Mouse (Mus musculus): Measurements from ENCODE around the gene Chrnd. TPM values are rescaled to one million over a fixed set of nuclear protein-coding genes. Genes with fewer than 3 reads are reported as not detected.
A peak's percentile ranks its signal among the peaks of the same experiment; 100 is the strongest.

The Chrnd gene
- polyA plus RNA-seq, 1 experiment from 2014 or later = not detected

- H3K27me3 ChIP-seq (ENCODE audit: control insufficient read depth, insufficient read depth, low read length) = peaks cover 69% of the 10 kb centered on the region
- H3K4me2 ChIP-seq (replicated peaks; ENCODE audit: low read depth, low read length) = peak overlapping the region; percentile 57
- H3K36me3 ChIP-seq (ENCODE audit: control insufficient read depth, insufficient read depth, low read length) = no peaks in the 10 kb centered on the region
- WGBS = 1% methylated on average over 51 of the region's 56 CpGs
- 0 out of 2 replicates have a peak, but pooled peaks cover 4% of the 10 kb centered on the region for H3K4me1 ChIP-seq (ENCODE audit: control insufficient read depth, insufficient read depth, low read length)
- no peak overlapping the region for H3K27ac ChIP-seq (ENCODE audit: low read length)
- H3K4me3 ChIP-seq (ENCODE audit: low read depth, low read length) = peak overlapping the region; percentile 36
- peak; percentile 14; the same call in 1 of the 2 replicates for ATAC-seq (ENCODE audit: insufficient number of reproducible peaks, insufficient read depth, low FRiP score, low read depth)
- H3K9ac ChIP-seq (replicated peaks; ENCODE audit: low read depth, low read length) = no peak overlapping the region
- H3K9me3 ChIP-seq (ENCODE audit: control insufficient read depth, low read depth, low read length) = no peaks in the 10 kb centered on the region
These were observed 34.7 kb upstream of the Chrnd start for GRCm38 (mm10) chr1:87155531-87156198.

DNA sequence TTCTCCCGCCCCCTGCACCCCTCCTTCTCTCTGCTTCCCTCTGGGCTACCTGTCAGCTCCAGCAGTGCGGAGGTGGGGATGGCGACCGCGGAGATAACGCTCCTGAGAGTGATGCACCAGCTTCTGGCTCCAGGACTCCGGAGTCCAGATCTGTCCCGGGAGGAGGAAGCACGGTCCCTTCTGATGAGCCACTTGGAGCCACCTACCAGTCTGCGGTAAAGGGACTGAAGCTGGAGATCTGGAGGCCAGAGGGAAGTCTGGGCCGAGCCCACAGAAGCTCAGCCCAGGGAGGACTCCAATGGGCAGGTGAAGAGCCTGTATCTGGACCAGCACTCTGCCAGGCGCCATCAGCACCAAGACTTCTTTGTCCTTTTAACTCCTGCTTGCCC is 34.2 kb upstream of the Chrnd start, which contains the start of gene Ecel1:
Gene Ecel1 (minus strand): TSS at position 323 of the 389 bp plus-strand sequence.
- H3K9ac ChIP-seq (replicated peaks; ENCODE audit: low read depth, low read length) = no peak within 1 kb of the TSS
- peak within 1 kb of the TSS; percentile 57 for H3K4me2 ChIP-seq (replicated peaks; ENCODE audit: low read depth, low read length)
- WGBS = 3% methylated on average over 11 of the region's 12 CpGs
- no peak for ATAC-seq (ENCODE audit: insufficient number of reproducible peaks, insufficient read depth, low FRiP score, low read depth)
- peaks cover 65% of the 10 kb centered on the region for H3K27me3 ChIP-seq (ENCODE audit: control insufficient read depth, insufficient read depth, low read length)
- no peaks in the 10 kb centered on the region for H3K9me3 ChIP-seq (ENCODE audit: control insufficient read depth, low read depth, low read length)
- no peak within 1 kb of the TSS for H3K27ac ChIP-seq (ENCODE audit: low read length)
- peak within 1 kb of the TSS; percentile 36 for H3K4me3 ChIP-seq (ENCODE audit: low read depth, low read length)
- no peaks in the 10 kb centered on the region for H3K36me3 ChIP-seq (ENCODE audit: control insufficient read depth, insufficient read depth, low read length)
- 0 out of 2 replicates have a peak, but pooled peaks cover 4% of the 10 kb centered on the region for H3K4me1 ChIP-seq (ENCODE audit: control insufficient read depth, insufficient read depth, low read length)

DNA sequence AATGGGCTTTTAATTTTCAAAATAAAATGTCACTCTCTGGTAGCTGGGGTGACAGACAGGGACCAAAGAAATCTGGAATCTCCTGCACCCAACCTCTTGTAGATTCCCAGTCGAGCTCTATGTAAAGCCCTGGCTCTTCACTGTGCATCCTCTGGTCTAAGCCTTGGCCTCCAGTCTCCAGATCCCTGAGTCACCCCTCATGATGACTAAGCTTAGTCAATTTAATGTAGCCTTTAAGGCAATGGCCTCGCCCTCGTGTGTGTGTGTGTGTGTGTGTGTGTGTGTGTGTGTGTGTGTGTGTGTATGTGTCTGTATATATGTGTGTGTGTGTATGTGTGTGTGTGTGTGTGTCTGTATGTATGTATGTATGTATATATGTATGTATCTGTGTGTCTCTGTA is 31.0 kb upstream of the Chrnd start:
- Histone ChIP-seq H3K9me3 (ENCODE audit: control insufficient read depth, low read depth, low read length) (no peaks in the 10 kb centered on the region), H3K9ac (replicated peaks; ENCODE audit: low read depth, low read length) (no peak overlapping the region), H3K27me3 (ENCODE audit: control insufficient read depth, insufficient read depth, low read length) (peaks cover 34% of the 10 kb centered on the region), H3K36me3 (ENCODE audit: control insufficient read depth, insufficient read depth, low read length) (no peaks in the 10 kb centered on the region), H3K4me3 (ENCODE audit: low read depth, low read length) (no peak overlapping the region), H3K27ac (ENCODE audit: low read length) (no peak overlapping the region), H3K4me1 (ENCODE audit: control insufficient read depth, insufficient read depth, low read length) (0 out of 2 replicates have a peak, but pooled peaks cover 4% of the 10 kb centered on the region), H3K4me2 (replicated peaks; ENCODE audit: low read depth, low read length) (no peak overlapping the region)
- no peak for ATAC-seq (ENCODE audit: insufficient number of reproducible peaks, insufficient read depth, low FRiP score, low read depth)
- 80% methylated on average over 3 of the region's 3 CpGs for whole genome bisulfite sequencing

DNA sequence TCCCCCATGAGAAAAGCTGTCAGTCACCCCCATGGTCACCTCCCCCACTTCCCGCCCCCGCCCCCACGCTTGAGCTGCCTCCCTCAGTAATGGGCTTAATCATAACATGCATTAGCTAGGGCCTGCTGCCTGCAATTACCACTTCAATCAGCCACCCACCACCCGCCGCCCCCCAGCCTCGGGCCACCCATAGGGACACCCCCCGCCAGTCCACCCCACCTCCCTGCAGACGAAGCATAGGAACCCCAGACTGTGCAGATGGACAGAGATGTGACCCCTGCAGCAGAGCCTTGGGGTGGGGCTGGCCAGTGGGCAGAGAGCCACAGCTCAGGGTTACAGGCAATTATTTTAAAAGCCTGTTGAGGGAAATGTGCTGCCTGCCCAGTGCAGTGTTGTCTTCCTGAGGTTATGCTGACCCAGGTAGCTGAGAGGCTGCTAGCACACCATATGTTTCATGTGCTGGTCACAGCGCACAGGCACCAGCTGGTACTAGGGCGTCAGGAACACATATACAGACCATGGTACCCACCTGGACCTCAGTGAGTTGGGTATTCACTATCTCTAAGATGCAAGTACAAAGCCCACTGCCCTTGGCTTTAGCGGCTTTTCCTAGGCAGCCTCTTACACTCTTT is 26.1 kb upstream of the Chrnd start:
- Histone ChIP-seq H3K27ac (ENCODE audit: low read length) (no peak overlapping the region), H3K4me2 (replicated peaks; ENCODE audit: low read depth, low read length) (no peak overlapping the region), H3K9ac (replicated peaks; ENCODE audit: low read depth, low read length) (no peak overlapping the region), H3K36me3 (ENCODE audit: control insufficient read depth, insufficient read depth, low read length) (no peaks in the 10 kb centered on the region), H3K4me1 (ENCODE audit: control insufficient read depth, insufficient read depth, low read length) (no peaks in the 10 kb centered on the region), H3K9me3 (ENCODE audit: control insufficient read depth, low read depth, low read length) (no peaks in the 10 kb centered on the region), H3K27me3 (ENCODE audit: control insufficient read depth, insufficient read depth, low read length) (0 out of 2 replicates have a peak, but pooled peaks cover 4% of the 10 kb centered on the region), H3K4me3 (ENCODE audit: low read depth, low read length) (no peak overlapping the region)
- WGBS = 27% methylated on average over 11 of the region's 11 CpGs
- ATAC-seq (ENCODE audit: insufficient number of reproducible peaks, insufficient read depth, low FRiP score, low read depth) = no peak

DNA sequence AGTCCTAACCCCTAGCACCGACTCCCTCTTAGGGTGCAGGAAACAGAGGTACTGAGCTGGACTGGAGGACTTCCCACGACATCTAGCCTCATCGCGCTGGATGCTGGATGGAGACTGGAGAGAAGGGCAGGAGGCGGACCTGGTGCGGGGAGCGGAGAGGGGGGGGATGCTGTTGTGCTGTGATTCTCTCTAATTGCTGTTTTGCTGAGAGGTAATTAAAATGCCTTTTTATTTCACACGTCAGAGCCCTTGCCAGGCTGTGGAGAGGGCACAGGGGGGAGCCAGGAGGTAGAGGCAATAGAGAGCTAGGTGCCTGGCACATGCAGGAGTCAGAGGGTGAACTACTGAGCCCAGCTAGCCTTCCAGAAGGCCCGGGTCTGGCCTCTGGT is 25.6 kb upstream of the Chrnd start:
- 53% methylated on average over 9 of the region's 9 CpGs for WGBS
- Histone ChIP-seq H3K4me3 (ENCODE audit: low read depth, low read length) (no peak overlapping the region), H3K27ac (ENCODE audit: low read length) (no peak overlapping the region), H3K27me3 (ENCODE audit: control insufficient read depth, insufficient read depth, low read length) (0 out of 2 replicates have a peak, but pooled peaks cover 4% of the 10 kb centered on the region), H3K4me1 (ENCODE audit: control insufficient read depth, insufficient read depth, low read length) (0 out of 2 replicates have a peak, but pooled peaks cover 2% of the 10 kb centered on the region), H3K36me3 (ENCODE audit: control insufficient read depth, insufficient read depth, low read length) (no peaks in the 10 kb centered on the region), H3K9me3 (ENCODE audit: control insufficient read depth, low read depth, low read length) (no peaks in the 10 kb centered on the region), H3K9ac (replicated peaks; ENCODE audit: low read depth, low read length) (no peak overlapping the region), H3K4me2 (replicated peaks; ENCODE audit: low read depth, low read length) (no peak overlapping the region)
- no peak for ATAC-seq (ENCODE audit: insufficient number of reproducible peaks, insufficient read depth, low FRiP score, low read depth)

DNA sequence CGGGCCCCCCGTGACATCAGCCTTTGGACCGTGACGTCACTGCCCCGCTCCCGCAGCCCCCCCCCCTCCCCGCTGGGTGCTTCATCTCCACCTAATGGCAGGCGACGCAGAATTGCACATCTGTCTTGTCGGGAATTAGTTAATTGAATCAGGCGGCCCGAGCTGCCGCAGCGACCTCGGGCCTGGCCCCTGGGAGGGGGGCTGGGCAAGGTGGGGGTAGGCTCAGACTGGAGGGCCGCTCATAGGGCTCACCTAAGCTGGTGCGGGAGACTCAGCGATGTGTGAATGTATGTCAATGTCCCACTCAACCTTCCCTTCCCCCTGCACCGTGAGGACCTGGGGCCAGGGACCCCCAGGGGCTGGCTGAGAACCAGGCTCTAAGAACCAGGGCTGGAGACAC is 19.9 kb upstream of the Chrnd start:
- Histone ChIP-seq H3K4me3 (ENCODE audit: low read depth, low read length) (no peak overlapping the region), H3K9me3 (ENCODE audit: control insufficient read depth, low read depth, low read length) (no peaks in the 10 kb centered on the region), H3K4me1 (ENCODE audit: control insufficient read depth, insufficient read depth, low read length) (0 out of 2 replicates have a peak, but pooled peaks cover 8% of the 10 kb centered on the region), H3K4me2 (replicated peaks; ENCODE audit: low read depth, low read length) (no peak overlapping the region), H3K27ac (ENCODE audit: low read length) (no peak overlapping the region), H3K27me3 (ENCODE audit: control insufficient read depth, insufficient read depth, low read length) (peaks cover 10% of the 10 kb centered on the region; the same call in 1 of the 2 replicates), H3K36me3 (ENCODE audit: control insufficient read depth, insufficient read depth, low read length) (no peaks in the 10 kb centered on the region), H3K9ac (replicated peaks; ENCODE audit: low read depth, low read length) (no peak overlapping the region; the same call in 1 of the 2 replicates)
- WGBS = 11% methylated on average over 19 of the region's 19 CpGs
- ATAC-seq (ENCODE audit: insufficient number of reproducible peaks, insufficient read depth, low FRiP score, low read depth) = no peak

GRCm38 (mm10) chr1:87171312-87171711 is 19.1 kb upstream of the Chrnd start:
- Histone ChIP-seq H3K27ac (ENCODE audit: low read length) (no peak overlapping the region), H3K9ac (replicated peaks; ENCODE audit: low read depth, low read length) (no peak overlapping the region), H3K4me2 (replicated peaks; ENCODE audit: low read depth, low read length) (no peak overlapping the region), H3K36me3 (ENCODE audit: control insufficient read depth, insufficient read depth, low read length) (no peaks in the 10 kb centered on the region), H3K9me3 (ENCODE audit: control insufficient read depth, low read depth, low read length) (no peaks in the 10 kb centered on the region), H3K27me3 (ENCODE audit: control insufficient read depth, insufficient read depth, low read length) (peaks cover 10% of the 10 kb centered on the region; the same call in 1 of the 2 replicates), H3K4me3 (ENCODE audit: low read depth, low read length) (no peak overlapping the region), H3K4me1 (ENCODE audit: control insufficient read depth, insufficient read depth, low read length) (peaks cover 13% of the 10 kb centered on the region; the same call in 1 of the 2 replicates)
- no peak for ATAC-seq (ENCODE audit: insufficient number of reproducible peaks, insufficient read depth, low FRiP score, low read depth)
- WGBS = 84% methylated on average over 1 of the region's 1 CpGs

DNA sequence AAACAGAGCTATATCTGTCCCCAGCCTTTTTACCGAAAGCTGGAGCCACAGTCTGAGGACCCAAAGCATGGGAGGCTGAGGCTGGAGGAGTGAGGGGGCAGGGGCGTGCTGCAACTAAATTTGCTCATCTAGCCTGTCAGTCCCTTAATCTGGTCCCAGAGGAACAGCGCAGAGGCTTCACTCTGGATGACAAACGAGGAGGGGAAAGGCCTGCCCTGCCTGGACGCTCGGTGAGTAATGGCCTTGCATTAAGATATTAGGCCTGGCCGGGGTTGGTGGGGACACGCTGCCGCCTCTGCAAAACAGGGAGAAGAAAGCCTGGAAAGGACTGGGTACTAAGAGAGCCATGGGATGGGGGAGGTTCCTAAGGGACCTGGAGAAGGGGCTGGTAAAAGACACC is 18.1 kb upstream of the Chrnd start:
- H3K4me3 ChIP-seq (ENCODE audit: low read depth, low read length) = no peak overlapping the region
- no peak overlapping the region for H3K27ac ChIP-seq (ENCODE audit: low read length)
- no peak overlapping the region for H3K4me2 ChIP-seq (replicated peaks; ENCODE audit: low read depth, low read length)
- H3K27me3 ChIP-seq (ENCODE audit: control insufficient read depth, insufficient read depth, low read length) = peaks cover 10% of the 10 kb centered on the region; the same call in 1 of the 2 replicates
- WGBS = 30% methylated on average over 9 of the region's 9 CpGs
- H3K9me3 ChIP-seq (ENCODE audit: control insufficient read depth, low read depth, low read length) = no peaks in the 10 kb centered on the region
- H3K36me3 ChIP-seq (ENCODE audit: control insufficient read depth, insufficient read depth, low read length) = no peaks in the 10 kb centered on the region
- peaks cover 15% of the 10 kb centered on the region; the same call in 1 of the 2 replicates for H3K4me1 ChIP-seq (ENCODE audit: control insufficient read depth, insufficient read depth, low read length)
- no peak overlapping the region for H3K9ac ChIP-seq (replicated peaks; ENCODE audit: low read depth, low read length)
- ATAC-seq (ENCODE audit: insufficient number of reproducible peaks, insufficient read depth, low FRiP score, low read depth) = no peak

Data from stomach, embryonic 14.5 days (tissue).